Mouse (Mus musculus) midbrain, embryonic 12.5 days (tissue): ENCODE data around the gene Stkld1. TPM values are rescaled to one million over a fixed set of nuclear protein-coding genes. Genes with fewer than 3 reads are reported as not detected.
A peak's percentile ranks its signal among the peaks of the same experiment; 100 is the strongest.

Experiments used
- ATAC-seq: fragments of 200-750 bp; cut with Nextera tagmentation; 2 replicates; pipeline ENCODE4 v1.8.0; 2017; ENCODE audit warnings: low read depth, moderate TSS enrichment, moderate library complexity; ENCODE audit not compliant: low FRiP score
- H3K27ac ChIP-seq: fragments of 300-500 bp; sonication (generic); replicated peaks from 2 replicates; pipeline ENCODE4 v1.5.1; 2016; ENCODE audit warnings: mild to moderate bottlenecking
- H3K27me3 ChIP-seq: fragments of 300-500 bp; sonication (generic); 2 replicates; pipeline ENCODE4 v1.6.1; 2016; ENCODE audit warnings: mild to moderate bottlenecking
- H3K36me3 ChIP-seq: fragments of 300-500 bp; sonication (generic); 2 replicates; pipeline ENCODE4 v1.6.1; 2016
- H3K4me1 ChIP-seq: fragments of 300-500 bp; sonication (generic); 2 replicates; pipeline ENCODE4 v1.6.1; 2016
- H3K4me2 ChIP-seq: fragments of 300-500 bp; sonication (generic); replicated peaks from 2 replicates; pipeline ENCODE4 v1.6.1; 2016; ENCODE audit warnings: mild to moderate bottlenecking, moderate library complexity
- H3K4me3 ChIP-seq: fragments of 300-500 bp; sonication (generic); 2 replicates; pipeline ENCODE4 v1.5.1; 2016; ENCODE audit warnings: mild to moderate bottlenecking
- H3K9ac ChIP-seq: fragments of 300-500 bp; sonication (generic); replicated peaks from 2 replicates; pipeline ENCODE4 v1.6.1; 2016; ENCODE audit warnings: mild to moderate bottlenecking, moderate library complexity
- H3K9me3 ChIP-seq: fragments of 300-500 bp; sonication (generic); 2 replicates; pipeline ENCODE4 v1.6.1; 2016; ENCODE audit warnings: mild to moderate bottlenecking
- WGBS: fragments of 180-500 bp; shearing (Covaris S2); methylation state at CpG from one replicate; pipeline ENCODE4 v1.1.7; 2016; 5-methylcytosine and 5-hydroxymethylcytosine counted together
- polyA plus RNA-seq: library from polyadenylated mRNA; unstranded; fragments of >200 nt; fragmentation: Nextera tagmentation; extraction: Ambion mirVana; gene quantifications from 2 replicates; pipeline ENCODE4 v1.2.1, GENCODE M21; 2016

Stkld1 gene
- polyA plus RNA-seq, 1 experiment from 2014 or later: not detected

GRCm38 (mm10) chr2:26920190-26920855 lies 13.5 kb upstream of the Stkld1 start:
- H3K27me3 ChIP-seq: no peaks in the 10 kb centered on the region
- no peaks in the 10 kb centered on the region for H3K9me3 ChIP-seq
- ATAC-seq: no peak
- peaks cover 20% of the 10 kb centered on the region for H3K4me1 ChIP-seq
- no peak overlapping the region for H3K9ac ChIP-seq
- no peak overlapping the region for H3K4me3 ChIP-seq
- no peak overlapping the region for H3K27ac ChIP-seq
- H3K36me3 ChIP-seq: peaks cover 74% of the 10 kb centered on the region
- no peak overlapping the region for H3K4me2 ChIP-seq
- WGBS: 83% methylated on average over 6 of the region's 6 CpGs

DNA sequence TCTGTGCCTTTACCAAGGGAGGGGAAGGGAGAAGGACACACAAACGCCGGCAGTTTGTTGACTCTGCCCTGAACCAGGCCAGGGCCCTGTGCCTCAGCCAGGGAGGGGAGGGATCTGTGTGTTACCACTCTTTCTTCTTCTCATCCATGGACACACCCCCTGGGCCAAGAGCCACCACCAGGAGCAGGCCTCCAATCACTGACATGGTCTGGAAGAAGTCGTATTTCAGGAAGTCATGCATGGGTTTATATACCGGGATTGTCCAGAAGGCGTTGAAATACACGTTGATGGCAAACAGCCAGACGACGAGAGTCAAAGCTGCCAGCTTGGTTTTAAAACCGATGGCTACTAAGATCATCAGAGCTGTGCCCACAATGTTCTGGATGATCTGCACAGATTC lies 12.1 kb upstream of the Stkld1 start:
- Histone ChIP-seq H3K27ac (no peak overlapping the region), H3K4me2 (no peak overlapping the region), H3K9me3 (no peaks in the 10 kb centered on the region), H3K27me3 (no peaks in the 10 kb centered on the region), H3K4me1 (peaks cover 11% of the 10 kb centered on the region), H3K36me3 (peaks cover 89% of the 10 kb centered on the region), H3K9ac (no peak overlapping the region), H3K4me3 (no peak overlapping the region)
- ATAC-seq: no peak
- 89% methylated on average over 9 of the region's 9 CpGs for WGBS

DNA sequence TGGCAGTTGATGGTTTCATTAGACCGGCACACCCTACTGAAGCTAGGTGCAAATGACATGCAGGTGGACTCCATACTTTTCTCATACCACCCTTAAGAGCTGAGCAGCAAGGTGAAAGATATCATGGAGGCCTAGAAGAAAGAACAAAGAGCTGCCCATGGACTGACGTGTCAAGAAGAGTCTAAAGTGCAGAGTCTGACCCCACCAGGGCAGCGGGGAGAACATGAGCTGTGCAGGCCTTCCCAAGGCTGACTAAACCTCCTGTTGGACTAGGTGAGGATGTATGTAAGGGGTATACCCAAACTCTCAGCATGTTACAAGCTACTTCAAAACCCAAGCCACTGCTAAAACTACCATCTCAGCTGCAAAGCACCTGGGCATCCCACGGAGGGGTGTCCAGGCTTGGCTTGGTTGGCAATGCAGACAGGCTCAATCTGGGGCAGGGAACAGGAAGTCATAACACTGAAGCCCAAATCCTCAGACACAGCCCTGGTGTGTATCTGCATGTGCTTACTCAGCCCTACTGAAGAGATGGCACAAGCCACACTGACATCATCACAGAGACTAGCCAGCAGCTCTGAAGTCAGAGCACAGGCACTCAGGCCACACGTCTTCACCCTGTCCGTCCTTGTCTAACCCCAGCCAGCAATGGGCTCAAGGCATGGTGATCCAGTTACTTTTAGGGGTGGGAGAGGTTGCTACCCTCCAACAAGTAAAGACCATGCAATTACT lies 5.9 kb upstream of the Stkld1 start:
- WGBS: 89% methylated on average over 6 of the region's 6 CpGs
- Histone ChIP-seq H3K4me2 (no peak overlapping the region), H3K4me1 (peaks cover 21% of the 10 kb centered on the region), H3K27me3 (no peaks in the 10 kb centered on the region), H3K27ac (no peak overlapping the region), H3K36me3 (peaks cover 68% of the 10 kb centered on the region), H3K9ac (no peak overlapping the region), H3K9me3 (no peaks in the 10 kb centered on the region), H3K4me3 (no peak overlapping the region)
- no peak for ATAC-seq

DNA sequence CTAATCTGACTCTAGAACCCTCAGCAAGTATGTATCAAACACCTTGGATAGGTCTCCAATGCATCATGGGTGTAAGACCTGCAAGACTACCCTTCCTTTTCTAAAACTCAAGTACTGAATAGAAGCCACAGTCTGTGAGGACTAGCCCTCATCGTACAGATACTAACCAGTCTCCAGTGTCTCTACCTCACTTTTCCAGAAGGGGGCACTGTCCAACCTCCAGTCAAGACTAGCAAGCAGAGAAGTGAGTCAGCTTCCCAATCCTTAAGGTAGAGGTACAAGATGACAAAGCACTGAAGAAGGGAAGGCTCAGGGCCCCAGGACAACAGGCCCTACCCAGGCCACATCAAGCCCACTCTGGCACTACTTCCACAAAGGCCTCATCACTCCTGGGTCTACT lies 3.5 kb upstream of the Stkld1 start:
- no peaks in the 10 kb centered on the region for H3K27me3 ChIP-seq
- no peak overlapping the region for H3K4me3 ChIP-seq
- no peak for ATAC-seq
- H3K4me2 ChIP-seq: no peak overlapping the region
- H3K9ac ChIP-seq: no peak overlapping the region
- H3K27ac ChIP-seq: no peak overlapping the region
- H3K4me1 ChIP-seq: peaks cover 23% of the 10 kb centered on the region
- 46% methylated on average over 1 of the region's 1 CpGs for WGBS
- H3K36me3 ChIP-seq: peaks cover 44% of the 10 kb centered on the region
- no peaks in the 10 kb centered on the region for H3K9me3 ChIP-seq

DNA sequence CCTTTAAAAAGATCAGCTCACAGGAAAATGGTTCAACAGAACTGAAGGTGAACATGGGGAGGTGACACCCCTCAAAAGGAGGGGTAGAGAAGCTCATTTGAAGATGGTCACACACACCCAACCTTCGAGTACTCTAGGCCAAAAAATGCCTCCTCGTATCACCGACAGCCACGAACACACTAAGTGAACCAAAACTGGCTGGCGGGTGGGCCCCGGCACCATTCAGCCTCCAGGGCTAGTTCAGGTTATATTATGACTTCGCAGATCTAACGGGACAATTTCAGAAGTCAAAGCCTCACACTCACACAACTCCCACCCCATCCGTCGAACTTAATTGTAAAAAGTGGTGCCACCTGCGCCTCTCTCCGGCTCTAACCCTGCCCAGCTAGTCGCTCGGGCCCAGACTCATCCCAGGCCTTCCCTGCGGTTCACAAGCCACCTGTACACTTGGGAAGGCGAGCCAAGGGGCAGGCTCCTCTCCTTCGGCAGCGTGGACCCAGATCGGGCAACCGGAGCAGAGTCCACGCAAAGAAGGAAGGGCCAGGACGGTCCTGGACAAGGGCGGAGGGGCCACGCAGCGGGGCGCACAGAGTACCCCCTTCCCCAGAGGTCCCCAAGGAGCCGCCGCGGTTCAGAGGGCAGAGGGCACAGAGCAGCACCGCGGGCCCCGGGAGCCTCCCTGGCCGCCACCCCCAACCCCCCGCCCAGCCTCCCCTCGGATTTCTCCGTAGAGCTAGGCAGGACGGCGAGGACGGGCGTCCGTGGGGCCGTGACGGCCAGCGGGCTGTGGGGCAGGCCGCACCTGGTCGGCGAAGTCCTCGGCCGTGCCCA lies 1.2 kb upstream of the Stkld1 start:
- no peak; the same call in none of the 2 replicates for ATAC-seq
- Histone ChIP-seq H3K4me2 (peak overlapping the region; percentile 76), H3K4me3 (peak overlapping the region; percentile 94), H3K9me3 (no peaks in the 10 kb centered on the region), H3K9ac (peak overlapping the region; percentile 99), H3K27ac (peak overlapping the region; percentile 81), H3K27me3 (no peaks in the 10 kb centered on the region), H3K36me3 (peaks cover 23% of the 10 kb centered on the region), H3K4me1 (peaks cover 23% of the 10 kb centered on the region)
- WGBS: 4% methylated on average over 40 of the region's 49 CpGs

DNA sequence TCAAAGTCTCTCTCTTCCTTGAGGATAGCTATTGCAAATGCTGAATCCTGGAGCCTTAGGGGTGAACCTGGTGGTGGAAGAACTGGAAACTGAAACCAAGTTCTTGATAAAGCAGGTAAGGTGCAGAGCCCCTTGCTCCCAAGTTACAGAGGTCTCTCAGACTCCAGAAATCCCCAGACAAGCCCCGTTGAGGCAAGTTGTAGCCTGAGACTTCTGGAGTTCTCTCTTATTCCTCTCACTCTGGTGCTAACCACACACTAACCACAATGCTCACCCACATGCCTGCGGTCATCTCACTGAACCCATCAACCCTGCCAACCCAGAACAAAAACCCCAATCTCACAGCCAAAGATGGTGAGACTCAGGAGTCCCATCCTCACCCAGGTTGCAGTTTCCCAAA lies 1.4 kb downstream of the Stkld1 start:
- Histone ChIP-seq H3K36me3 (peaks cover 6% of the 10 kb centered on the region; the same call in 1 of the 2 replicates), H3K9ac (no peak overlapping the region), H3K4me3 (no peak overlapping the region), H3K4me2 (no peak overlapping the region), H3K4me1 (peaks cover 23% of the 10 kb centered on the region), H3K27me3 (no peaks in the 10 kb centered on the region), H3K9me3 (no peaks in the 10 kb centered on the region), H3K27ac (no peak overlapping the region)
- ATAC-seq: no peak
- WGBS: 100% methylated on average over 2 of the region's 2 CpGs

- no peak overlapping the region for H3K27ac ChIP-seq
- no peak for ATAC-seq
- H3K4me2 ChIP-seq: no peak overlapping the region
- H3K4me1 ChIP-seq: peaks cover 14% of the 10 kb centered on the region
- no peak overlapping the region for H3K4me3 ChIP-seq
- H3K36me3 ChIP-seq: no peaks in the 10 kb centered on the region
- no peaks in the 10 kb centered on the region for H3K9me3 ChIP-seq
- WGBS: 86% methylated on average over 1 of the region's 1 CpGs
- no peaks in the 10 kb centered on the region for H3K27me3 ChIP-seq
- H3K9ac ChIP-seq: no peak overlapping the region
These were observed 2.6 kb downstream of the Stkld1 start for GRCm38 (mm10) chr2:26936425-26936824.

GRCm38 (mm10) chr2:26941539-26941938 lies 7.7 kb downstream of the Stkld1 start:
- H3K36me3 ChIP-seq: no peaks in the 10 kb centered on the region
- no peaks in the 10 kb centered on the region for H3K4me1 ChIP-seq
- no peaks in the 10 kb centered on the region for H3K27me3 ChIP-seq
- H3K4me3 ChIP-seq: no peak overlapping the region
- H3K9ac ChIP-seq: no peak overlapping the region
- WGBS: 42% methylated on average over 5 of the region's 5 CpGs
- H3K27ac ChIP-seq: no peak overlapping the region
- H3K4me2 ChIP-seq: no peak overlapping the region
- no peaks in the 10 kb centered on the region for H3K9me3 ChIP-seq
- no peak for ATAC-seq

GRCm38 (mm10) chr2:26943253-26943652 lies 9.4 kb downstream of the Stkld1 start:
- no peaks in the 10 kb centered on the region for H3K9me3 ChIP-seq
- no peaks in the 10 kb centered on the region for H3K4me1 ChIP-seq
- H3K27me3 ChIP-seq: no peaks in the 10 kb centered on the region
- no peak for ATAC-seq
- H3K4me2 ChIP-seq: no peak overlapping the region
- no peak overlapping the region for H3K9ac ChIP-seq
- no peak overlapping the region for H3K27ac ChIP-seq
- no peak overlapping the region for H3K4me3 ChIP-seq
- H3K36me3 ChIP-seq: peaks cover 10% of the 10 kb centered on the region; the same call in 1 of the 2 replicates
- WGBS: 83% methylated on average over 3 of the region's 3 CpGs

- ATAC-seq: no peak
- Histone ChIP-seq H3K4me2 (no peak overlapping the region), H3K36me3 (peaks cover 61% of the 10 kb centered on the region), H3K4me1 (no peaks in the 10 kb centered on the region), H3K9me3 (no peaks in the 10 kb centered on the region), H3K27ac (no peak overlapping the region), H3K4me3 (no peak overlapping the region), H3K27me3 (no peaks in the 10 kb centered on the region), H3K9ac (no peak overlapping the region)
- WGBS: 89% methylated on average over 2 of the region's 2 CpGs
These were observed 16.6 kb downstream of the Stkld1 start for GRCm38 (mm10) chr2:26950411-26950810.

GRCm38 (mm10) chr2:26951346-26951905 lies 17.6 kb downstream of the Stkld1 start:
- no peak for ATAC-seq
- no peak overlapping the region for H3K4me3 ChIP-seq
- no peaks in the 10 kb centered on the region for H3K9me3 ChIP-seq
- peaks cover 71% of the 10 kb centered on the region for H3K36me3 ChIP-seq
- WGBS: 89% methylated on average over 8 of the region's 8 CpGs
- H3K9ac ChIP-seq: no peak overlapping the region
- H3K27me3 ChIP-seq: no peaks in the 10 kb centered on the region
- H3K4me1 ChIP-seq: no peaks in the 10 kb centered on the region
- H3K4me2 ChIP-seq: no peak overlapping the region
- H3K27ac ChIP-seq: no peak overlapping the region

GRCm38 (mm10) chr2:26952193-26952592 lies 18.3 kb downstream of the Stkld1 start:
- Histone ChIP-seq H3K27ac (no peak overlapping the region), H3K9ac (no peak overlapping the region), H3K4me3 (no peak overlapping the region), H3K4me1 (no peaks in the 10 kb centered on the region), H3K27me3 (no peaks in the 10 kb centered on the region), H3K36me3 (peaks cover 73% of the 10 kb centered on the region), H3K9me3 (no peaks in the 10 kb centered on the region), H3K4me2 (no peak overlapping the region)
- no peak for ATAC-seq
- WGBS: 85% methylated on average over 4 of the region's 4 CpGs
